Mouse (Mus musculus) adrenal gland (tissue): ENCODE measurements around the gene Cdiptos.

ENCODE experiments used
- intact Hi-C: fragments of 180-260 bp; cut with DNase I; formaldehyde crosslinking; loops from one replicate; pipeline ENCODE4 v1.15.1; 2025

Cdiptos gene

GRCm38 (mm10) chr7:126978841-126979240 lies 2.9 kb upstream of the Cdiptos start:
- intact Hi-C loops = loop anchor here (5.0 kb wide), 1 partner anchor 33 kb away; the partner anchor contains the start of gene Mvp

- intact Hi-C loops = loop anchor here (5.0 kb wide), 1 partner anchor 35 kb away; the partner anchor contains the start of gene Mvp
These were observed 1.1 kb upstream of the Cdiptos start for GRCm38 (mm10) chr7:126976878-126977459.

GRCm38 (mm10) chr7:126975893-126975949 lies 177 bp downstream of the Cdiptos start, which contains the start of gene Cdipt:
TSS of gene Cdipt (plus strand) at chr7:126975914.
- intact Hi-C loops = loop anchor here (5.0 kb wide), 1 partner anchor 37 kb away; the partner anchor contains the start of gene Mvp

- intact Hi-C loops = loop anchor here (5.0 kb wide), 1 partner anchor 37 kb away; the partner anchor contains the start of gene Mvp
These were observed 405 bp downstream of the Cdiptos start for GRCm38 (mm10) chr7:126975493-126975892.

GRCm38 (mm10) chr7:126967361-126967760 lies 8.5 kb downstream of the Cdiptos start:
- intact Hi-C loops = no loop called here

GRCm38 (mm10) chr7:126965568-126965967 lies 10.3 kb downstream of the Cdiptos start:
- intact Hi-C loops = no loop called here

GRCm38 (mm10) chr7:126963548-126964286 lies 12.2 kb downstream of the Cdiptos start:
- intact Hi-C loops = no loop called here

GRCm38 (mm10) chr7:126961965-126962364 lies 13.9 kb downstream of the Cdiptos start:
- intact Hi-C loops = no loop called here

- intact Hi-C loops = no loop called here
These were observed 14.8 kb downstream of the Cdiptos start for GRCm38 (mm10) chr7:126961095-126961494.

- intact Hi-C loops = no loop called here
These were observed 16.1 kb downstream of the Cdiptos start for GRCm38 (mm10) chr7:126959780-126960179.

GRCm38 (mm10) chr7:126955125-126955524 lies 20.8 kb downstream of the Cdiptos start:
- intact Hi-C loops = no loop called here

GRCm38 (mm10) chr7:126952646-126953045 lies 23.3 kb downstream of the Cdiptos start:
- intact Hi-C loops = loop anchor here (5.0 kb wide), 1 partner anchor 150 kb away; no protein-coding TSS in a partner anchor

- intact Hi-C loops = loop anchor here (5.0 kb wide), 1 partner anchor 151 kb away; no protein-coding TSS in a partner anchor
These were observed 24.2 kb downstream of the Cdiptos start for GRCm38 (mm10) chr7:126951741-126952140.

- intact Hi-C loops = loop anchor here (5.0 kb wide), 1 partner anchor 151 kb away; no protein-coding TSS in a partner anchor
These were observed 25.0 kb downstream of the Cdiptos start for GRCm38 (mm10) chr7:126950647-126951615.

- intact Hi-C loops = loop anchor here (5.0 kb wide), 1 partner anchor 152 kb away; no protein-coding TSS in a partner anchor
These were observed 25.9 kb downstream of the Cdiptos start, which contains the start of gene Sez6l2 for GRCm38 (mm10) chr7:126949793-126950646. TSS of gene Sez6l2 (plus strand) at chr7:126950563.

GRCm38 (mm10) chr7:126949403-126949792 lies 26.5 kb downstream of the Cdiptos start, which contains the start of gene Asphd1:
TSS of gene Asphd1 (minus strand) at chr7:126949582.
- intact Hi-C loops = no loop called here

GRCm38 (mm10) chr7:126948626-126949025 lies 27.3 kb downstream of the Cdiptos start:
- intact Hi-C loops = no loop called here

GRCm38 (mm10) chr7:126946530-126946929 lies 29.4 kb downstream of the Cdiptos start:
- intact Hi-C loops = no loop called here

- intact Hi-C loops = no loop called here
These were observed 34.1 kb downstream of the Cdiptos start for GRCm38 (mm10) chr7:126941801-126942200.

GRCm38 (mm10) chr7:126941171-126941570 lies 34.7 kb downstream of the Cdiptos start:
- intact Hi-C loops = no loop called here

- intact Hi-C loops = no loop called here
These were observed 43.2 kb downstream of the Cdiptos start for GRCm38 (mm10) chr7:126932652-126933051.
